Mouse (Mus musculus): ENCODE results near the gene Sf1. TPM values are rescaled to one million over a fixed set of nuclear protein-coding genes. Genes with fewer than 3 reads are reported as not detected.
A peak's percentile ranks its signal among the peaks of the same experiment; 100 is the strongest.

Sf1 gene
- polyA plus RNA-seq, 1 experiment from 2014 or later = 51.9 TPM

DNA sequence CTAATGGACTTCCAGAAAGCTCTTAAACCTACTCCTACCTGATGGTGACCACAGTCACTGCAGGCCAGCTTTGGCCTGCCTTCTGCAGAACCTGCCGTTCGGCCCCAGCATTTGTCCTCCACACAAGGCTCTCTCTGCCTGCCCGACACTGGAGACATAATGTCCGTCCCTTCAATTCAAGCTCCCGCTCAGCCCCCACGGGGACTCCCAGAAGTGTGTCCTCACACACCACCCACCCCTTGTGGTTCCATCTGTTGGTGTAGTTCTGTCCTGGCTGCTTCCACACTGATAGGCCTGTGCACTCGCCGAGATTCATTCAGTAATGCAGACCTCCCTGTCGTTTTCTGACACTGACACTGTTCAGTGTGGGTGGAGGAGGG, 57.7 kb downstream of the Sf1 start:
- ATAC-seq = no peak
- Histone ChIP-seq H3K9me3 (ENCODE audit: control insufficient read depth) (no peaks in the 10 kb centered on the region), H3K27me3 (replicated peaks; ENCODE audit: control insufficient read depth, insufficient read depth, low read length) (peaks cover 45% of the 10 kb centered on the region), H3K9ac (ENCODE audit: low read depth, low read length) (no peak overlapping the region), H3K4me3 (ENCODE audit: low read depth, low read length) (no peak overlapping the region), H3K36me3 (ENCODE audit: control insufficient read depth, insufficient read depth) (no peaks in the 10 kb centered on the region), H3K4me1 (replicated peaks; ENCODE audit: control insufficient read depth, insufficient read depth, low read length) (0 out of 2 replicates have a peak, but pooled peaks cover 3% of the 10 kb centered on the region), H3K4me2 (replicated peaks; ENCODE audit: low read depth) (no peak overlapping the region), H3K27ac (ENCODE audit: low read depth, low read length) (no peak overlapping the region)
- 70% methylated on average over 9 of the region's 9 CpGs for WGBS
- TF ChIP-seq CTCF (IDR thresholded peaks at IDR 0.05; ENCODE audit: low read depth) = no peak

DNA sequence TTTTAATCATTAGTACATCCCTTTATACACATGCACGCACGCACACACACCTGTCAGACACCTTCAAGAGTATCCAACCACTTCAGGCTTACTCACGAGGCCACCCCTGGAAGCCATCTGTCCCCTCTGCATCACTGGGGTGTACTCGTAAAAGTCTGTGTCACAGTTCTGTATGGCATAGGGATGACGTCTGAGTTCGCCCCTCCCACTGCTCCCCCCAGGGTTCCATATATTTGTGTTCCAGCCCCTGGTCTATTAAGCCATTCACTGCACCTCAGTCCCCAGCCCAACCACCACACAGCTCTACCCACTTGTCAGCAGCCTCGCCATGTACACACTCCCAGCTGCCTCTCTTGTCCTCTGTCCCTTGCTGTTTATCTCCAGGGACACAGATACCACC, 58.5 kb downstream of the Sf1 start:
- Histone ChIP-seq H3K4me3 (ENCODE audit: low read depth, low read length) (no peak overlapping the region), H3K27ac (ENCODE audit: low read depth, low read length) (no peak overlapping the region), H3K36me3 (ENCODE audit: control insufficient read depth, insufficient read depth) (no peaks in the 10 kb centered on the region), H3K9ac (ENCODE audit: low read depth, low read length) (no peak overlapping the region), H3K4me1 (replicated peaks; ENCODE audit: control insufficient read depth, insufficient read depth, low read length) (0 out of 2 replicates have a peak, but pooled peaks cover 3% of the 10 kb centered on the region), H3K27me3 (replicated peaks; ENCODE audit: control insufficient read depth, insufficient read depth, low read length) (peaks cover 51% of the 10 kb centered on the region), H3K4me2 (replicated peaks; ENCODE audit: low read depth) (no peak overlapping the region), H3K9me3 (ENCODE audit: control insufficient read depth) (no peaks in the 10 kb centered on the region)
- ATAC-seq = no peak
- WGBS = 59% methylated on average over 7 of the region's 7 CpGs
- TF ChIP-seq CTCF (IDR thresholded peaks at IDR 0.05; ENCODE audit: low read depth) = no peak

DNA sequence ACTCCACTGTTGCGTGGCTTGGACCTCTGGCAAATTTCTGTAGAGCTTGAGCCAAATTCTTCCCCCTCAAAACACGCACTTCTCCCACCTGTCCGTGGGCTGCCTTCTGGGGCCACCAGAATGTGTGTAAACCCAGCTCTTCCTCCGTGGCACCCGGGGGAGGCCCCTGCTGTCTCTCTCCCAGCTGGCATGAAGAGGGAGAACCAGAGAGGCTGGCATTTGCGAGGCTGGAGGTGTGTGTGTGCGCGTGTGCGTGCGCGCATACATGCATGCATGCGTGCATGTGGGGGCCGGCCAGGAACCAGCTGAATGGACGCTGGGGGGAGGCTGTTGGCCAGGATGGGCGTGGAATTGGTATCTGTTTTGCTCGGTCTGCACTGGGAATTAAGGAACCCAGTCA, 59.8 kb downstream of the Sf1 start:
- Histone ChIP-seq H3K9ac (ENCODE audit: low read depth, low read length) (no peak overlapping the region), H3K36me3 (ENCODE audit: control insufficient read depth, insufficient read depth) (no peaks in the 10 kb centered on the region), H3K9me3 (ENCODE audit: control insufficient read depth) (no peaks in the 10 kb centered on the region), H3K4me1 (replicated peaks; ENCODE audit: control insufficient read depth, insufficient read depth, low read length) (peaks cover 3% of the 10 kb centered on the region; the same call in 1 of the 2 replicates), H3K27me3 (replicated peaks; ENCODE audit: control insufficient read depth, insufficient read depth, low read length) (peaks cover 56% of the 10 kb centered on the region), H3K4me3 (ENCODE audit: low read depth, low read length) (no peak overlapping the region), H3K4me2 (replicated peaks; ENCODE audit: low read depth) (no peak overlapping the region), H3K27ac (ENCODE audit: low read depth, low read length) (no peak overlapping the region)
- WGBS = 79% methylated on average over 16 of the region's 16 CpGs
- no peak for ATAC-seq
- no peak for TF ChIP-seq CTCF (IDR thresholded peaks at IDR 0.05; ENCODE audit: low read depth)

DNA sequence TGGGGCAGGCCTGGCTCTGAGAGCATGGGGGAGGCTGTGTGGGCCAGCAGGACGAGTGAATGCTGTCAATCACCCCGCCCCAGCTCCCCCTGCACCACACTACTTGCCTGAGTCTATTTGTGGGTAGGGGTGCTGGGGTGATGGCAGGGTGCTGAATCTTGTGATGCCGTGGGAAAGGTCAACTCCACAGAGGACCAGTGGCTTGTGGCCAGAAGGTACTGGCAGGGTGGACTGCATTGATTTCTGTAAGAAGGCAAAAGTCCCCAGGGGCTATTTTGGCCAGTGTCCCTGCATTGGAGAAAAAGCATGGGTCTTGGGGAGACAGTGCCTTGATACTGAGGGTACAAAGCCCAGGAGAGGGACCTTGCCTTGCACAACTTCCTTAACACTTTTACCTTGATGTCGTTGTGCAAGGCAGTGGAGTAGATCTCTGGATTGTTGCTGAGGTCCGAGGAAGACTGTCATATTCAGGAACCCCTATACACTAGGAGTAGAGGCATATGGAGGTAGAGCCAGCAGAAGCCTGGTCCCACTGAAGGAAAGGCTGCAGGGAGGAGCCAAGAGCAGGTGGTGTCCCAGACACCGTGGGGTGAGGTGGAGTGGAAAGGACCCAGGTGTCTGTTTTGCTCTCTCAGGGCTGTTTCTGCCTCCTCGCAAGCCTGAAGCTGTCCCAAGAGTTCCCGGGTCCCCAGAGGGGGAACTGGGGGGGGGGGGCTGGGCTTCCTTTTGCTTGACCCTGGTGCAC, 60.8 kb downstream of the Sf1 start:
- no peak overlapping the region for H3K9ac ChIP-seq (ENCODE audit: low read depth, low read length)
- H3K27me3 ChIP-seq (replicated peaks; ENCODE audit: control insufficient read depth, insufficient read depth, low read length) = peaks cover 56% of the 10 kb centered on the region
- H3K36me3 ChIP-seq (ENCODE audit: control insufficient read depth, insufficient read depth) = no peaks in the 10 kb centered on the region
- H3K4me1 ChIP-seq (replicated peaks; ENCODE audit: control insufficient read depth, insufficient read depth, low read length) = peaks cover 3% of the 10 kb centered on the region; the same call in 1 of the 2 replicates
- H3K27ac ChIP-seq (ENCODE audit: low read depth, low read length) = no peak overlapping the region
- no peak for ATAC-seq
- H3K4me3 ChIP-seq (ENCODE audit: low read depth, low read length) = no peak overlapping the region
- TF ChIP-seq CTCF (IDR thresholded peaks at IDR 0.05; ENCODE audit: low read depth) = no peak
- WGBS = 61% methylated on average over 8 of the region's 8 CpGs
- H3K4me2 ChIP-seq (replicated peaks; ENCODE audit: low read depth) = no peak overlapping the region
- H3K9me3 ChIP-seq (ENCODE audit: control insufficient read depth) = no peaks in the 10 kb centered on the region

DNA sequence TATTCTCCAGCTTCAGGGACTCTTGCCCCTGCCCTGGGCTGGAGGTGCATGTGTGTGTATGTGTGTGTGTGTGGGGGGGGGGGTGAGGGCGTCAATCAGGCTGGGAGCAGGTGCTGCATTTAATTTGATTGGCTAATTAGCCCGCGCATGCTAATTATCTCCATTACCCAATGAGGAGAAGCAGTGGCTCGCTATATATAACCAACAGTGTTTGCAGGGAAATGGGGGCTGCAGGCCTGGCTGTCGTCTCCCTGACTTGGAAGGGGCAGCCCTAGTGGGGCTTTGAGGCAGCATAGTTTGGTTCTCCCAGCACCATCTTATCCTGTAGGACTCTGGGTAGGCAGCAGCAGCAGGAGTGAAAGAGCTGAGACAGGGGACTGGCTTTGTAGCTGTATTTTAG, 62.1 kb downstream of the Sf1 start:
- H3K4me3 ChIP-seq (ENCODE audit: low read depth, low read length) = no peak overlapping the region
- H3K4me1 ChIP-seq (replicated peaks; ENCODE audit: control insufficient read depth, insufficient read depth, low read length) = peaks cover 3% of the 10 kb centered on the region; the same call in 1 of the 2 replicates
- no peak for ATAC-seq
- no peak overlapping the region for H3K4me2 ChIP-seq (replicated peaks; ENCODE audit: low read depth)
- no peaks in the 10 kb centered on the region for H3K9me3 ChIP-seq (ENCODE audit: control insufficient read depth)
- no peaks in the 10 kb centered on the region for H3K36me3 ChIP-seq (ENCODE audit: control insufficient read depth, insufficient read depth)
- H3K9ac ChIP-seq (ENCODE audit: low read depth, low read length) = no peak overlapping the region
- no peak for TF ChIP-seq CTCF (IDR thresholded peaks at IDR 0.05; ENCODE audit: low read depth)
- WGBS = 62% methylated on average over 5 of the region's 5 CpGs
- H3K27me3 ChIP-seq (replicated peaks; ENCODE audit: control insufficient read depth, insufficient read depth, low read length) = peaks cover 56% of the 10 kb centered on the region
- H3K27ac ChIP-seq (ENCODE audit: low read depth, low read length) = no peak overlapping the region

DNA sequence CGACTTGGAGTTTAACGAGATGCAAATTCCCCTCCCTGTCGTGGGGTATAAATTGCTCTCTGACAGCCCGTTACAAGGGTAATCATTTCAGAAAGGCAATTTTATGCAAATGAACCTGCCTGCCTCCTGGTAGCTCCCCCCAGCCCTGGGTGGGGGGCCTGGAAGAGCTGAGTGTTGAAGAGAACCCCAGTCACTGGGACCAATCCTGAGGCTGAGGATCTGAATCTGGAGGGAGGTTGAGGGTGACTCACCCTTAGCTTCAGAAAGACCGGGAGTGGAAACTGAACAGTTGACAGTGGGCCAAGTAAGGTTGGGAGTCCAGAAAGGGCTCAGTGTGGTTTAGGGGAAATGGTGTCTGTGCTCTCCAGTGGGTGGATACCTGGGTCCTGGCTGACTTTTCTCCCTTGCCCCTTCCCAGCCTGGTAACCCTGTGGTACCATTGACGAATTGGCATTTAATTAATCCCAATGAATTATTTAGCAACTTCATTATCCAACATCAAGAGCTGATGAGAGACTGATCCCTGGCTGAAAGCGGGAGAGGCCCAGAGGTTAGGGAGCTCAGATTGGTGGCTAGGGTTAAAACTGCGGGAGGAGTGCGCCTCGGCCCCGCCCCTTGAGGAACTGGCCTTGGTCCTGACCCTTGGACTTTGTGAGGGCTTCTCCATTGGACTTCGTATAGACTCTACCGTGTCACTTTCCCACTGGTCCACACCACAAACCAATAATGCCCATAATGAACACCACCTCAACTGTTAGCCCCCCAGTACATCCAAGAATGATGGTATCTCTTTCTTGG, 63.4 kb downstream of the Sf1 start:
- H3K27me3 ChIP-seq (replicated peaks; ENCODE audit: control insufficient read depth, insufficient read depth, low read length) = peaks cover 55% of the 10 kb centered on the region
- no peak overlapping the region for H3K4me2 ChIP-seq (replicated peaks; ENCODE audit: low read depth)
- H3K27ac ChIP-seq (ENCODE audit: low read depth, low read length) = no peak overlapping the region
- peak; percentile 44 for ATAC-seq
- no peak overlapping the region; the same call in 1 of the 2 replicates for H3K4me3 ChIP-seq (ENCODE audit: low read depth, low read length)
- H3K9me3 ChIP-seq (ENCODE audit: control insufficient read depth) = no peaks in the 10 kb centered on the region
- peaks cover 3% of the 10 kb centered on the region; the same call in 1 of the 2 replicates for H3K4me1 ChIP-seq (replicated peaks; ENCODE audit: control insufficient read depth, insufficient read depth, low read length)
- TF ChIP-seq CTCF (IDR thresholded peaks at IDR 0.05; ENCODE audit: low read depth) = no peak
- H3K9ac ChIP-seq (ENCODE audit: low read depth, low read length) = no peak overlapping the region
- whole genome bisulfite sequencing = 23% methylated on average over 13 of the region's 13 CpGs
- H3K36me3 ChIP-seq (ENCODE audit: control insufficient read depth, insufficient read depth) = no peaks in the 10 kb centered on the region

Small RNAs within 50 kb of the gene (microRNA-seq; reads per million reads assigned to microRNA genes)
- gene Mir6989 = 1.1 reads per million

Other genes starting within 250 kb of the Sf1 start
- gene Sac3d1, start 245.0 kb upstream of the Sf1 start, polyA plus RNA-seq (2015; fragmentation: Nextera tagmentation; extraction: Ambion mirVana) = 17.0 and 19.1 TPM in 2 replicates
- gene Snx15, start 235.4 kb upstream of the Sf1 start, polyA plus RNA-seq (2015; fragmentation: Nextera tagmentation; extraction: Ambion mirVana) = 23.0 and 23.3 TPM in 2 replicates
- 0.61 and 1.3 TPM in 2 replicates for gene Batf2, start 222.7 kb upstream of the Sf1 start, polyA plus RNA-seq (2015; fragmentation: Nextera tagmentation; extraction: Ambion mirVana)
- 70.6 and 71.5 TPM in 2 replicates for gene Arl2, start 222.1 kb upstream of the Sf1 start, polyA plus RNA-seq (2015; fragmentation: Nextera tagmentation; extraction: Ambion mirVana)
- gene Majin, start 179.3 kb upstream of the Sf1 start, polyA plus RNA-seq (2015; fragmentation: Nextera tagmentation; extraction: Ambion mirVana) = 0.20 TPM in 1 of 2 replicates, not detected in the other
- gene Gpha2, start 137.3 kb upstream of the Sf1 start, polyA plus RNA-seq (2015; fragmentation: Nextera tagmentation; extraction: Ambion mirVana) = 0.26 and 0.34 TPM in 2 replicates
- gene Ppp2r5b, start 127.8 kb upstream of the Sf1 start, polyA plus RNA-seq (2015; fragmentation: Nextera tagmentation; extraction: Ambion mirVana) = 15.2 and 17.1 TPM in 2 replicates
- gene Atg2a, start 122.0 kb upstream of the Sf1 start, polyA plus RNA-seq (2015; fragmentation: Nextera tagmentation; extraction: Ambion mirVana) = 3.6 and 4.0 TPM in 2 replicates
- gene Ehd1, start 87.0 kb upstream of the Sf1 start, polyA plus RNA-seq (2015; fragmentation: Nextera tagmentation; extraction: Ambion mirVana) = 177 and 201 TPM in 2 replicates
- 1.8 and 2.3 TPM in 2 replicates for gene Cdc42bpg, start 57.2 kb upstream of the Sf1 start, polyA plus RNA-seq (2015; fragmentation: Nextera tagmentation; extraction: Ambion mirVana)
- 17.1 and 19.6 TPM in 2 replicates for gene Men1, start 28.7 kb upstream of the Sf1 start, polyA plus RNA-seq (2015; fragmentation: Nextera tagmentation; extraction: Ambion mirVana)
- 4.1 and 4.3 TPM in 2 replicates for gene Map4k2, start 22.6 kb upstream of the Sf1 start, polyA plus RNA-seq (2015; fragmentation: Nextera tagmentation; extraction: Ambion mirVana)
- 4.1 and 4.7 TPM in 2 replicates for gene Pygm, start 20.7 kb downstream of the Sf1 start, polyA plus RNA-seq (2015; fragmentation: Nextera tagmentation; extraction: Ambion mirVana)
- 38.5 and 41.5 TPM in 2 replicates for gene Rasgrp2, start 35.6 kb downstream of the Sf1 start, polyA plus RNA-seq (2015; fragmentation: Nextera tagmentation; extraction: Ambion mirVana)
- 1.2 and 1.4 TPM in 2 replicates for gene Nrxn2, start 55.0 kb downstream of the Sf1 start, polyA plus RNA-seq (2015; fragmentation: Nextera tagmentation; extraction: Ambion mirVana)
- gene Slc22a12, start 179.3 kb downstream of the Sf1 start, polyA plus RNA-seq (2015; fragmentation: Nextera tagmentation; extraction: Ambion mirVana) = not detected in 2 replicates

Data from intestine, postnatal 0 days (tissue).